Mouse (Mus musculus) G1E (cell line): ENCODE measurements around the gene Slc25a43. TPM values are rescaled to one million over a fixed set of nuclear protein-coding genes. Genes with fewer than 3 reads are reported as not detected.

Experiments
- ATAC-seq: 2 replicates; pipeline ENCODE4 v1.8.0; 2016; ENCODE audit warnings: mild to moderate bottlenecking; ENCODE audit not compliant: insufficient number of reproducible peaks, poor library complexity, low FRiP score, severe bottlenecking; ENCODE audit errors: extremely low read depth
- DNase-seq: peaks from one replicate; pipeline ENCODE4 v3.0.0; 2012; ENCODE audit warnings: low spot score
- H3K27me3 ChIP-seq: 2 replicates; pipeline ENCODE4 v1.6.1; 2012; ENCODE audit warnings: mild to moderate bottlenecking, low read length, inconsistent platforms; ENCODE audit not compliant: insufficient read depth
- H3K36me3 ChIP-seq: replicated peaks from 2 replicates; pipeline ENCODE3; 2012; ENCODE audit warnings: mild to moderate bottlenecking, inconsistent platforms
- H3K4me1 ChIP-seq: 2 replicates; pipeline ENCODE4 v1.6.1; 2012; ENCODE audit warnings: low read depth, low read length, inconsistent platforms, mixed read lengths; ENCODE audit not compliant: insufficient read depth
- H3K4me3 ChIP-seq: 2 replicates; pipeline ENCODE4 v1.5.1; 2012; ENCODE audit warnings: low read depth, mild to moderate bottlenecking, inconsistent platforms, low read length, moderate library complexity, mixed read lengths
- H3K9me3 ChIP-seq: replicated peaks from 2 replicates; pipeline ENCODE4 v1.6.1; 2012; ENCODE audit warnings: inconsistent platforms
- CTCF ChIP-seq: IDR thresholded peaks from 2 replicates; pipeline ENCODE4 v1.5.1; 2012; ENCODE audit warnings: low read depth, low read length, inconsistent platforms, mixed read lengths
- GATA1 ChIP-seq: IDR thresholded peaks from 2 replicates; pipeline ENCODE4 v1.6.1; 2012; ENCODE audit warnings: borderline replicate concordance, low read length, inconsistent platforms, mixed read lengths
- GATA2 ChIP-seq: IDR thresholded peaks from 2 replicates; pipeline ENCODE4 v1.6.1; 2012; ENCODE audit warnings: low read depth, low read length, inconsistent platforms, borderline replicate concordance
- POLR2AphosphoS5 ChIP-seq: IDR thresholded peaks from 2 replicates; pipeline ENCODE4 v1.6.1; 2012; ENCODE audit warnings: low read depth, low read length, inconsistent platforms; ENCODE audit not compliant: insufficient replicate concordance
- TAL1 ChIP-seq: conservative IDR thresholded peaks from 2 replicates; pipeline ENCODE4 v1.6.1; 2012; ENCODE audit warnings: low read depth, low read length, inconsistent platforms, mixed read lengths
- polyA plus RNA-seq: library from polyadenylated mRNA; stranded (reverse); fragments of >175 nt; gene quantifications from 2 replicates; pipeline ENCODE4 v1.2.3, GENCODE M21; 2012
- total RNA-seq, 2 experiments: library from RNA; stranded (forward) in 1 of 2; stranded (reverse) in 1 of 2; fragments of 200-1000 nt in 1 of 2; fragments of >200 nt in 1 of 2; fragmentation: Nextera tagmentation in 1 of 2; gene quantifications; 2 replicates each; pipeline ENCODE4 v1.2.3; 2014 to 2017

The Slc25a43 gene
- total and polyA plus RNA-seq, 3 experiments: 0.75 TPM; not detected in 2

- no peak overlapping the region for H3K4me3 ChIP-seq
These were observed 76.1 kb downstream of the Slc25a43 start for GRCm38 (mm10) chrX:36819575-36819974.

GRCm38 (mm10) chrX:36820201-36820600 is 76.7 kb downstream of the Slc25a43 start:
- Histone ChIP-seq H3K9me3 (no peaks in the 10 kb centered on the region), H3K27me3 (no peaks in the 10 kb centered on the region), H3K4me1 (peaks cover 12% of the 10 kb centered on the region), H3K36me3 (peaks cover 6% of the 10 kb centered on the region), H3K4me3 (no peak overlapping the region)
- DNase-seq: peak; percentile 7
- TF ChIP-seq TAL1: no peak
- peak; percentile 43; the same call in 1 of the 2 replicates for TF ChIP-seq CTCF
- no peak; the same call in 1 of the 2 replicates for ATAC-seq

More at GRCm38 (mm10) chrX:36819575-36819974, 76.1 kb downstream of the Slc25a43 start:
- Histone ChIP-seq H3K4me1 (peaks cover 12% of the 10 kb centered on the region), H3K36me3 (peaks cover 3% of the 10 kb centered on the region), H3K27me3 (no peaks in the 10 kb centered on the region), H3K9me3 (no peaks in the 10 kb centered on the region)
- DNase-seq (no peak), ATAC-seq (no peak)
- TF ChIP-seq TAL1 (no peak), GATA1 (no peak), CTCF (no peak), GATA2 (no peak), POLR2AphosphoS5 (no peak)

GRCm38 (mm10) chrX:36823932-36824711 is 80.7 kb downstream of the Slc25a43 start:
- Histone ChIP-seq H3K27me3 (no peaks in the 10 kb centered on the region), H3K4me3 (no peak overlapping the region), H3K36me3 (peaks cover 18% of the 10 kb centered on the region), H3K9me3 (no peaks in the 10 kb centered on the region), H3K4me1 (no peaks in the 10 kb centered on the region)
- ATAC-seq: no peak
- TF ChIP-seq POLR2AphosphoS5: no peak
- TF ChIP-seq TAL1: no peak
- TF ChIP-seq CTCF: no peak
- TF ChIP-seq GATA2: no peak
- no peak for TF ChIP-seq GATA1
- DNase-seq: no peak

GRCm38 (mm10) chrX:36825032-36825431 is 81.6 kb downstream of the Slc25a43 start:
- peaks cover 23% of the 10 kb centered on the region for H3K36me3 ChIP-seq
- H3K9me3 ChIP-seq: no peaks in the 10 kb centered on the region
- no peak overlapping the region for H3K4me3 ChIP-seq
- DNase-seq (no peak), ATAC-seq (no peak)
- TF ChIP-seq GATA1: no peak
- TF ChIP-seq GATA2: no peak
- no peak for TF ChIP-seq TAL1
- no peak for TF ChIP-seq CTCF
- no peak for TF ChIP-seq POLR2AphosphoS5
- no peaks in the 10 kb centered on the region for H3K27me3 ChIP-seq
- H3K4me1 ChIP-seq: no peaks in the 10 kb centered on the region

Other genes starting within 250 kb of the Slc25a43 start
- 54.4 and 60.4 TPM in 2 replicates for gene Pgrmc1, start 145.5 kb upstream of the Slc25a43 start, total RNA-seq (2014; fragmentation: Nextera tagmentation)
- gene Pgrmc1, start 145.5 kb upstream of the Slc25a43 start, total RNA-seq (2017): 88.4 and 109 TPM in 2 replicates
- 107 and 113 TPM in 2 replicates for gene Pgrmc1, start 145.5 kb upstream of the Slc25a43 start, polyA plus RNA-seq
- 8.5 and 10.9 TPM in 2 replicates for gene Akap17b, start 98.3 kb upstream of the Slc25a43 start, total RNA-seq (2014; fragmentation: Nextera tagmentation)
- gene Akap17b, start 98.3 kb upstream of the Slc25a43 start, total RNA-seq (2017): 5.9 and 6.3 TPM in 2 replicates
- gene Akap17b, start 98.3 kb upstream of the Slc25a43 start, polyA plus RNA-seq: 0.53 and 0.57 TPM in 2 replicates
- 364 and 370 TPM in 2 replicates for gene Slc25a5, start 52.0 kb downstream of the Slc25a43 start, total RNA-seq (2014; fragmentation: Nextera tagmentation)
- 745 and 825 TPM in 2 replicates for gene Slc25a5, start 52.0 kb downstream of the Slc25a43 start, total RNA-seq (2017)
- 30.0 and 36.2 TPM in 2 replicates for gene Slc25a5, start 52.0 kb downstream of the Slc25a43 start, polyA plus RNA-seq
- 53.4 and 58.1 TPM in 2 replicates for gene Ube2a, start 130.2 kb downstream of the Slc25a43 start, total RNA-seq (2014; fragmentation: Nextera tagmentation)
- gene Ube2a, start 130.2 kb downstream of the Slc25a43 start, total RNA-seq (2017): 16.0 and 16.4 TPM in 2 replicates
- 108 and 126 TPM in 2 replicates for gene Ube2a, start 130.2 kb downstream of the Slc25a43 start, polyA plus RNA-seq
- 33.8 and 36.3 TPM in 2 replicates for gene C330007P06Rik, start 130.5 kb downstream of the Slc25a43 start, total RNA-seq (2014; fragmentation: Nextera tagmentation)
- 77.7 and 83.2 TPM in 2 replicates for gene C330007P06Rik, start 130.5 kb downstream of the Slc25a43 start, total RNA-seq (2017)
- 1.6 and 2.1 TPM in 2 replicates for gene C330007P06Rik, start 130.5 kb downstream of the Slc25a43 start, polyA plus RNA-seq
- gene Nkrf, start 159.2 kb downstream of the Slc25a43 start, total RNA-seq (2014; fragmentation: Nextera tagmentation): 20.2 and 23.1 TPM in 2 replicates
- gene Nkrf, start 159.2 kb downstream of the Slc25a43 start, total RNA-seq (2017): 10.3 and 12.2 TPM in 2 replicates
- gene Nkrf, start 159.2 kb downstream of the Slc25a43 start, polyA plus RNA-seq: 1.4 and 1.5 TPM in 2 replicates
- gene Sept6, start 248.1 kb downstream of the Slc25a43 start, total RNA-seq (2014; fragmentation: Nextera tagmentation): 52.4 and 58.8 TPM in 2 replicates
- 14.2 and 16.0 TPM in 2 replicates for gene Sept6, start 248.1 kb downstream of the Slc25a43 start, total RNA-seq (2017)
- 4.2 and 10.7 TPM in 2 replicates for gene Sept6, start 248.1 kb downstream of the Slc25a43 start, polyA plus RNA-seq